In genomic region chr7:45509181-45509882, GRCm38 (mm10) we compare ENCODE assay signal across 7 mouse cellular contexts. TPM values are rescaled to one million over a fixed set of nuclear protein-coding genes. Genes with fewer than 3 reads are reported as not detected.
DNase-seq lines count a peak whose midpoint lies in the region; ATAC-seq and TF ChIP-seq lines count a peak whose summit lies in the region.

No protein-coding gene starts in this region.

- no peaks in the 10 kb centered on the region for H3K9me3 ChIP-seq in limb, embryonic 11.5 days (ENCODE audit: control insufficient read depth, low read length)
- no peaks in the 10 kb centered on the region for H3K9me3 ChIP-seq in neural tube, embryonic 15.5 days (replicated peaks)

- intact Hi-C loops in left cerebral cortex, postnatal 10 days (cut with DNase I) = no loop called here

- H3K36me3 ChIP-seq in limb, embryonic 11.5 days (ENCODE audit: control insufficient read depth, insufficient read depth, low read length) = peaks cover 9% of the 10 kb centered on the region
- H3K36me3 ChIP-seq in neural tube, embryonic 15.5 days = peaks cover 26% of the 10 kb centered on the region

- 38% methylated on average over 19 of the region's 19 CpGs for WGBS in limb, embryonic 11.5 days
- 31% methylated on average over 19 of the region's 19 CpGs for WGBS in neural tube, embryonic 15.5 days

- peak overlapping the region; percentile 81 for H3K9ac ChIP-seq in limb, embryonic 11.5 days (ENCODE audit: low read length)
- peak overlapping the region; percentile 86 for H3K9ac ChIP-seq in neural tube, embryonic 15.5 days (replicated peaks)

- TF ChIP-seq CTCF in embryonic fibroblast, embryonic 13.5 days (IDR thresholded peaks at IDR 0.05; ENCODE audit: borderline replicate concordance, insufficient read depth, low read length) = no peak

- DNase-seq in ovary, postnatal 36 days (ENCODE audit: low spot score) = peak; percentile 25
- no peak for DNase-seq in ovary, postnatal 10 days (ENCODE audit: low spot score)
- DNase-seq in limb, embryonic 11.5 days (ENCODE audit: low spot score) = no peak
- no peak for DNase-seq in cerebellum, postnatal 36 days
- no peak for DNase-seq in left cerebral cortex, postnatal 10 days (ENCODE audit: extremely low spot score in 1 of 2, low spot score in 2 of 2)

- no peak for TF ChIP-seq POLR2A in embryonic fibroblast, embryonic 13.5 days (IDR thresholded peaks at IDR 0.05; ENCODE audit: low read depth, low read length)

- H3K4me3 ChIP-seq in embryonic fibroblast, embryonic 13.5 days (ENCODE audit: insufficient read depth, low read length) = peak overlapping the region; percentile 77
- peak overlapping the region; percentile 71 for H3K4me3 ChIP-seq in limb, embryonic 11.5 days (ENCODE audit: low read depth, low read length)
- peak overlapping the region; percentile 84 for H3K4me3 ChIP-seq in neural tube, embryonic 15.5 days (replicated peaks)

- no peak for ATAC-seq in limb, embryonic 11.5 days (ENCODE audit: insufficient number of reproducible peaks, low FRiP score, low TSS enrichment, low read depth)
- peak; percentile 23; the same call in 1 of the 2 replicates for ATAC-seq in neural tube, embryonic 15.5 days (ENCODE audit: low FRiP score)

- H3K4me2 ChIP-seq in limb, embryonic 11.5 days (ENCODE audit: low read depth, severe bottlenecking) = peak overlapping the region; percentile 97
- H3K4me2 ChIP-seq in neural tube, embryonic 15.5 days = peak overlapping the region; percentile 97

- peaks cover 4% of the 10 kb centered on the region for H3K4me1 ChIP-seq in embryonic fibroblast, embryonic 13.5 days (ENCODE audit: control insufficient read depth, insufficient read depth, low read length)
- peaks cover 7% of the 10 kb centered on the region; the same call in 1 of the 2 replicates for H3K4me1 ChIP-seq in limb, embryonic 11.5 days (ENCODE audit: control insufficient read depth, insufficient read depth, low read length)
- peaks cover 19% of the 10 kb centered on the region for H3K4me1 ChIP-seq in neural tube, embryonic 15.5 days

- H3K27me3 ChIP-seq in limb, embryonic 11.5 days (ENCODE audit: control insufficient read depth, insufficient read depth, low read length) = no peaks in the 10 kb centered on the region
- no peaks in the 10 kb centered on the region for H3K27me3 ChIP-seq in neural tube, embryonic 15.5 days (replicated peaks)

- H3K27ac ChIP-seq in embryonic fibroblast, embryonic 13.5 days (ENCODE audit: insufficient read depth, low read length) = no peak overlapping the region
- no peak overlapping the region for H3K27ac ChIP-seq in limb, embryonic 11.5 days (replicated peaks; ENCODE audit: low read depth, low read length)
- H3K27ac ChIP-seq in neural tube, embryonic 15.5 days (replicated peaks) = peak overlapping the region; percentile 90; the same call in 1 of the 2 replicates

RNA-seq across cellular contexts. Expression of gene Nucb1, which starts 0.9 kb away (rescaled TPM):
- polyA plus RNA-seq in embryonic fibroblast, embryonic 13.5 days (2011; ENCODE audit: insufficient read length, low read depth, missing spikeins) = 409 and 447 TPM in 2 replicates
- 116 and 122 TPM in 2 replicates for polyA plus RNA-seq in limb, embryonic 11.5 days (2014; fragmentation: Nextera tagmentation; extraction: Ambion mirVana)
- polyA plus RNA-seq in neural tube, embryonic 15.5 days (2015; fragmentation: Nextera tagmentation; extraction: Ambion mirVana) = 140 and 158 TPM in 2 replicates
- 100 to 1,000 TPM; 114 to 127 TPM for total RNA-seq in left cerebral cortex, postnatal 10 days (2021)

RNA-seq across cellular contexts. Expression of gene Ppp1r15a, which starts 16.7 kb away (rescaled TPM):
- polyA plus RNA-seq in embryonic fibroblast, embryonic 13.5 days (2011; ENCODE audit: insufficient read length, low read depth, missing spikeins) = 31.7 and 35.9 TPM in 2 replicates
- 19.5 and 21.9 TPM in 2 replicates for polyA plus RNA-seq in limb, embryonic 11.5 days (2014; fragmentation: Nextera tagmentation; extraction: Ambion mirVana)
- polyA plus RNA-seq in neural tube, embryonic 15.5 days (2015; fragmentation: Nextera tagmentation; extraction: Ambion mirVana) = 17.8 and 18.4 TPM in 2 replicates
- 10 to 100 TPM; 25.5 to 28.5 TPM for total RNA-seq in left cerebral cortex, postnatal 10 days (2021)

RNA-seq across cellular contexts. Expression of gene Plekha4, which starts 16.8 kb away (rescaled TPM):
- 9.1 and 11.4 TPM in 2 replicates for polyA plus RNA-seq in embryonic fibroblast, embryonic 13.5 days (2011; ENCODE audit: insufficient read length, low read depth, missing spikeins)
- 0.52 and 0.64 TPM in 2 replicates for polyA plus RNA-seq in limb, embryonic 11.5 days (2014; fragmentation: Nextera tagmentation; extraction: Ambion mirVana)
- 4.3 and 4.7 TPM in 2 replicates for polyA plus RNA-seq in neural tube, embryonic 15.5 days (2015; fragmentation: Nextera tagmentation; extraction: Ambion mirVana)
- total RNA-seq in left cerebral cortex, postnatal 10 days (2021) = 1 to 10 TPM; 1.3 to 2.7 TPM

RNA-seq across cellular contexts. Expression of gene Dhdh, which starts 20.7 kb away (rescaled TPM):
- polyA plus RNA-seq in embryonic fibroblast, embryonic 13.5 days (2011; ENCODE audit: insufficient read length, low read depth, missing spikeins) = 0.68 and 1.2 TPM in 2 replicates
- polyA plus RNA-seq in limb, embryonic 11.5 days (2014; fragmentation: Nextera tagmentation; extraction: Ambion mirVana) = 3.3 and 4.3 TPM in 2 replicates
- 4.2 and 4.8 TPM in 2 replicates for polyA plus RNA-seq in neural tube, embryonic 15.5 days (2015; fragmentation: Nextera tagmentation; extraction: Ambion mirVana)
- total RNA-seq in left cerebral cortex, postnatal 10 days (2021) = 1 to 10 TPM; 3.0 to 3.1 TPM

RNA-seq across cellular contexts. Expression of gene Gm45808, which starts 22.7 kb away (rescaled TPM):
- polyA plus RNA-seq in embryonic fibroblast, embryonic 13.5 days (2011; ENCODE audit: insufficient read length, low read depth, missing spikeins) = not detected in 2 replicates
- not detected in 2 replicates for polyA plus RNA-seq in limb, embryonic 11.5 days (2014; fragmentation: Nextera tagmentation; extraction: Ambion mirVana)
- not detected in 2 replicates for polyA plus RNA-seq in neural tube, embryonic 15.5 days (2015; fragmentation: Nextera tagmentation; extraction: Ambion mirVana)
- total RNA-seq in left cerebral cortex, postnatal 10 days (2021) = not detected
